Mouse (Mus musculus): ENCODE measurements around the gene Ube2m. TPM values are rescaled to one million over a fixed set of nuclear protein-coding genes. Genes with fewer than 3 reads are reported as not detected.
"Not testable (repeated sequence)": the region's sequence is repeated elsewhere in the genome, so short reads cannot be mapped to it uniquely, and the experiment has no call there.

Ube2m gene
- total RNA-seq (2015) (92.1 and 97.9 TPM in 2 replicates), total RNA-seq (2017) (86.1 and 101 TPM in 2 replicates)

DNA sequence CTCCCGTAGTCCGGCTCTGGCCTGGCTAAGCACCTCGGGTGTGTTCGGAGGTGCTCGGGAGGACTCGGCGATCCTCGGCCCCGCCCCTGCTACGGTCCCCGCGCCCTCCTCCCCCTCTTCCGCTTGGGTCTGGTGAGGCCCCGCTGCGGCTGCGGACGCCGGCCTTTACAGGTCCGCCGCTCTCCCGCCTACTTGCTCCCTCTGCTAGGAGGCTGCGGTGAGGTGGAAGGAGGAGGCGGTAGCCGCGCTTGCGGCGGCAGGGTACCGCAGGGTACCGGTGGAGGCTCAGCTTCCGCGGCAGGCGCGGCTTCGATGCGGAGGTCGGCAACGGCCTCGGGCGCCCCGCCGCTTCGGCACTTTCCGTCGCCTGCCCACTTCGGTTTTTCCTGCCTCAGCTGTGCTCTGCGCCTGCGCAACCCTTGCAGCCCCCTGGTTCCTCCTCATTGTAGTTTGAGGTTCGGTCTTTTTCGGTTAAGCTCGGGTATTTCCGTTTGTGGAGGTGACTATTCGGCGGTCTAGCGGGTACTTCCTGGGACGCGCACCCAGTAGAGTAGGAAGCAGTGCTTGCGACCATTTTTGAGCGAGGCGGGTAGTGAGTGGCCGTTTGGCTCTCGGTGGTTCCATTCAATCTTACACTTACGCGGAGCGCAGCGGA, at the start of gene Ube2m:
Ube2m (minus strand) TSS at position 375 of the 655 bp plus-strand sequence.
- ATAC-seq (ENCODE audit: poor library complexity, severe bottlenecking) = peak; percentile 70

DNA sequence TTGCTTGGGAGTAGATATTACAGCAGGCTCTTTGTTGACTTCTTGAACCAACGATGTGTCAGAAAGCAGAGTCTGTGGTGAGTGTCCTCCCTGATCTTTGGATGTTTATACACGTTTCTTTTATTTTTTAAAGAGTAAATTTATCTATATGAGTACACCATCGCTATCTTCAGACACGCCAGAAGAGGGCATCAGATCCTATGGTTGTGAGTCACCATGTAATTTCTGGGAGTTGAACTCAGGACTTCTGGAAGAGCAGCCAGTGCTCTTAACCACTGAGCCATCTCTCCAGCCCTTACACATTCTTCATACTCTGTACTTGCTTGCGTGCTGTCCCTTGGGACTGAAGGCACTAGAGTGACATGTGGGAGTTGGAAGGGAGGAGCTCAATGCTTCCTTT, 34.2 kb upstream of the Ube2m start:
- no peak for ATAC-seq (ENCODE audit: poor library complexity, severe bottlenecking)

DNA sequence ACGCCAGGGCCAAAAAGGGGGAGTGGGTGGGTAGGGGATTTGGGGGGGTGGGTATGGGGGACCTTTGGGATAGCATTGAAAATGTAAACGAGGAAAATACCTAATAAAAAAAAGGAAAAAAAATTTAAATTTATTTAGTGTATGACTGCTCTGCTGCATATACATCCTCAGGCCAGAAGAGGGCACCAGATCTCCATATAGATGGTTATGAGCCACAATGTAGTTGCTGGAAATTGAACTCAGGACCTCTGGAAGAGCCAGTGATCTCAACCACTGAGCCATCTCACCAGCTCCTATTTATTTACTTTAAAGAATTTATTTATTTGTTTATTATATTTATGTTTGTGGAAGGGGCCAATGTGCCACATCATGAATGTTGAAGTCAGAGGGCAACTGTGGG, 25.3 kb upstream of the Ube2m start:
- not testable (repeated sequence) for ATAC-seq (ENCODE audit: poor library complexity, severe bottlenecking)

DNA sequence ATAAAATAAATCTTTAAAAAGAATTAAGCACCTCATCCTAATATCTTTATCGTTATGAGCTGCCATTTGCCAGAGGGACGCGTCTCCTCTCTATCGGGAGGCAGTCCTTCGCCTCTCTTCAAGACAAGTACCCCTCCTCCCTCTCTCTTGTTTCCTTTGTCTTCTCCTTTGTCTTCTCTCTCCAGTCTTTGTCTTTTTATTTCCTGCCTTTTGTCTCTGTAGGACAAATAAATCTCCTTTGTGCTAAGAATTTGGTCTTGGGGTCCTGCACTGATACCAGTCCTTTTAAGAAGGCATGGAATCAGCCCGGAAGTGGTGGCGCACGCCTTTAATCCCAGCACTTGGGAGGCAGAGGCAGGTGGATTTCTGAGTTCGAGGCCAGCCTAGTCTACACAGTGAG, 21.5 kb upstream of the Ube2m start:
- ATAC-seq (ENCODE audit: poor library complexity, severe bottlenecking) = no peak

DNA sequence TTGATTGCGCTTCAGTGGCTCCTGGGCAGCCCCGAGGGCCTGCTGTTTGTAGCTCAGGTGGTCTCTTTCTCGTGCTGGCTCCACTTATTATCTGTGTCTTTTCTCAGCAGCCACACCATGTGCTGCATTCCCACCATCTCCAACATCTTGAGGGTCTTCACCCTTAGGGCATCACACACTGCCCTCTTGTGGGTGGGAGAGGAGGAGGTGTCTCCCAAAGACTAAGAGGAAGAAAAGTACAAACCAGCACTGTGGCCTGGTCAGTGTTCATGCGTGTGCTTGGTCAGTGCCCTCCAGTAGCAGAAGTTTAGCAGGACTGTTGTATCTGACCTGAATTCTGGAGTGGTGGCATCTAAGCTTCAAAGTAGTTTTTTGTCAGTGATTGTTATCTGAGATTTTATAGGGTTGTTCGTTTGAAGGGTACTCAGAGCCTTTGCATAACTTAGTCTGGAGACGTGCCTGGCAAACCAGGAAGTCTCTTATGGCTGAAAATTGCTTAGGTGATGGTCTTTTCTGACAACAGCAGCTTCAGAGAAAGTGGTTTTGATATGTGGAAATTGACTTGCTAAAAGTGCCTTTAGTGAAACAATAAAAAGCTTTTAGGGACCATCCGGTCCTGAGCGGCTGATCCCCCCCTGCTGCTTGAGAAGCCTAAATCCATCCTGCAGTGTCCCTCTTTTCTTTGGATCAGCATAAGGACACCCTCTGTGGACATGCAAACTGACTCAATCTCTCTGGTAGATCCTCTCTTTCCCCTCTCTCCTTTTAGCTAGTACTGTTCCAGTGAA, 19.0 kb upstream of the Ube2m start:
- ATAC-seq (ENCODE audit: poor library complexity, severe bottlenecking) = no peak

DNA sequence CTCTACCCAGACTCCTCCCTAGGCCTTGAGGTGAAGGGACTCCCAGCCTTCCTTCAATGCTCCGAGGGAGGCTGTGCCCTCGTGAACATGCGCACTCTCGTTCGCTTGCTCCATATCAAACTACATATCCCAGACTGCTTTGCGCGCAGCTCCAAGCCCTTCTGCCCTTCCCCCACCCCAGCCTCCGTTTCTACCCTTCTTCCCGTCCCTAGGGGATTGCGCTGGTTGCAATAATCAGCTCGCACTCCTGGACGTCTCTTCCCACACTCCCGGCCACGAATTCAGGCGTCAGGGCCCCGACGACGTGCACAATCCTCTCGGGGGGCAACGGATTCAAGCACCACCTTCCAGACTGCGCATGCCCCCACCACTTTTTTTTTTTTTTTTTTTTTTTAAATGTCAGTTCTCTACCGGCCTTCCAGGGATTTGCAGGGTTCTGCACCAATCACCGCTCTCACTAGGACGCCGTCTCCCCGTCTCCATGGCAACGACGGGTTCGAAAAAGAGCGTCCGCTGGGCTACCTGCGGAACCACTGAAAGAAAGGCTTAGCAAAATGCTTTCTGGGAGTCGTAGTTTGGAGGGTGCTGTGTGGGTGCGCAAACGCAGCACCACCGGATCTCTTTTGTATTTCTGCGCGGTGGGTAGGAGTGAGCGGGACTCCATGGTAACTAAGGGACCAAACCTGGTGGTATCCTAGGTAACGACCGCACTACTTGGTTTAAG, 16.4 kb upstream of the Ube2m start, which contains the start of gene Mzf1:
Mzf1 (minus strand) TSS at position 478 of the 724 bp plus-strand sequence.
- ATAC-seq (ENCODE audit: poor library complexity, severe bottlenecking) = peak; percentile 92

DNA sequence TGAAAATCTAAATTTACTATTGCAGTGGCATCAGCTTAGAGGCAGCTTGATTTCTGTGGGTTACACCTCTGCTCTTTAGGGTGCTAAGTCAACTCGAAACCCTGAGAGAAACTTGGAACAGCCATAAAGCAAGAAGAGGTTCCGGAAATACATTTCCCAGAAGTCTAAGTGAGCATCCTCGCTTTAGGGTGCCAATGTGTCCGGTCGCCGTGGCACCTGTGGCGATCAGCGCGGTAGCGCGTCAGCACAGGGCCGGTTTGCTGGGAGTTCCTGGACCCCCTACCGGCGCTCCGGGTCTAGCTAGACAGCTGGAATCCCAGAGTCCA, 15.8 kb upstream of the Ube2m start:
- peak; percentile 44 for ATAC-seq (ENCODE audit: poor library complexity, severe bottlenecking)

DNA sequence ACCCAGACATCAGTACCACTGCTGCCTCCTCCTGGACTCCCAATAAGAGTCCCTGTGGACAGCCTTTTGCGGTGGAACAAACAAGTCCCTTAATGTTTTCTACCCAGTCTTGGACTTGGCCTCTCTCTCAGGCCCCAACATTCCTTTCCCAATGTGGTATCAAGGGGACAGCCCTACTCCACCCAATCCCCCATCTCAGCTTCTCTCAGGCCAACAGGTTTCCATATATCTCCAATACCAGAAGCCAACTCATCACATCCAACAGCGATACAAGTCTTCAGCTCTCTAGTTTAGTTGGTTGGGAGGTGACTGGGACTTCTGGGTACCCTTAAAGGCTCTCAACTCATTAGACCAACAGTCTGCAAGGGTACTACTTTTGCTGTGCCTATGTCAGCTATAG, 15.4 kb upstream of the Ube2m start:
- no peak for ATAC-seq (ENCODE audit: poor library complexity, severe bottlenecking)

GRCm38 (mm10) chr7:13053001-13053400, 14.9 kb upstream of the Ube2m start:
- no peak for ATAC-seq (ENCODE audit: poor library complexity, severe bottlenecking)

GRCm38 (mm10) chr7:13046084-13046483, 8.0 kb upstream of the Ube2m start:
- peak; percentile 87 for ATAC-seq (ENCODE audit: poor library complexity, severe bottlenecking)

GRCm38 (mm10) chr7:13044254-13044625, 6.2 kb upstream of the Ube2m start:
- no peak for ATAC-seq (ENCODE audit: poor library complexity, severe bottlenecking)

DNA sequence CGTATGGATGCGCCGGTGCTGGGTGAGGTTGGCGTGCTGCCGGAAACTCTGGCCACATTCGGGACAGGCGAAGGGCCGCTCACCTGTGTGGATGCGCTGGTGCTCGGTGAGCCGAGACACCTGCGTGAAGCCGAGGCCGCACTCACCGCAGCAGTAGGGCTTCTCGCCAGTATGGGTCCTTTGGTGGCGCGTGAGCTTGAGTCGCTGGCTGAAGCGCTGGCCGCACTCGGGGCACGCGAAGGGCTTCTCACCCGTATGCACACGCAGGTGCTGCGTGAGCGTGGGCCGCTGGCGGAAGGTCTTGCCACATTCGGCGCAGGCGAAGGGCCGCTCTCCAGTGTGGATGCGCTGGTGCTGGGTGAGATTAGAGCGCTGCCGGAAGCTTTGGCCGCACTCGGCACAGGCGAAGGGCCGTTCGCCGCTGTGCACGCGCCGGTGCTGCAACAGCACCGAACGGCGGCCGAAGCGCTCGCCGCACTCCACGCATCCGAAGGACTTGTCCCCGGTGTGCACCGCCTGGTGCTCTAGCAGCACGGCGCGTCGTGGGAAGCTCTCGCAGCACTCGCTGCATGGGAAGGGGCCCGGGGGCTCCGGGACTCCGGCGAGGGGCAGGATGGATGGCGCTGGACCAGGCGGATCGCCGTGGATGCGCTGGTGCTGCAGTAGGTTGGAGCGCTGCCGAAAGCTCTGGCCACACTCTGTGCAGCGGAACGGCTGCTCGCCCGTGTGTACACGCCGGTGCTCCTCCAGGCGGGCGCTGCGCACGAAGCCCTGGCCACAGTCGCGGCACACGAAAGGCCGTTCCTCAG, 5.6 kb upstream of the Ube2m start:
- ATAC-seq (ENCODE audit: poor library complexity, severe bottlenecking) = peak; percentile 27

DNA sequence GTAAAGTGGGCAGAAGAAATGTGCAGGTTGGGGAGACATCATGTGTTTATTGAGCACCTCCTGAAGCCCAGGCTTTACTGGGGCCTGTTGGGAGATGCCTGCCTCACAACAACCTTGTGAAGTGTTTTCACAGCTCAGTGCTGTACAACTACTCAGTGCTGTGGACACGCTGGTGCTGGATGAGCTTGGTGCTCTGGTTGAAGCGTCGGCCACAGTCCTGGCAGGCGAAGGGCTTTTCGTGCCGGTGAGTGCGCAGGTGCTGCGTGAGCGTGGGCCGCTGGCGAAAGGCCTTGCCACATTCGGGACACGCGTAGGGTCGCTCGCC, 5.0 kb upstream of the Ube2m start:
- ATAC-seq (ENCODE audit: poor library complexity, severe bottlenecking) = no peak

- ATAC-seq (ENCODE audit: poor library complexity, severe bottlenecking) = no peak
Observed at GRCm38 (mm10) chr7:13042511-13042910, 4.4 kb upstream of the Ube2m start.

- ATAC-seq (ENCODE audit: poor library complexity, severe bottlenecking) = no peak
Observed at GRCm38 (mm10) chr7:13041256-13041655, 3.2 kb upstream of the Ube2m start.

DNA sequence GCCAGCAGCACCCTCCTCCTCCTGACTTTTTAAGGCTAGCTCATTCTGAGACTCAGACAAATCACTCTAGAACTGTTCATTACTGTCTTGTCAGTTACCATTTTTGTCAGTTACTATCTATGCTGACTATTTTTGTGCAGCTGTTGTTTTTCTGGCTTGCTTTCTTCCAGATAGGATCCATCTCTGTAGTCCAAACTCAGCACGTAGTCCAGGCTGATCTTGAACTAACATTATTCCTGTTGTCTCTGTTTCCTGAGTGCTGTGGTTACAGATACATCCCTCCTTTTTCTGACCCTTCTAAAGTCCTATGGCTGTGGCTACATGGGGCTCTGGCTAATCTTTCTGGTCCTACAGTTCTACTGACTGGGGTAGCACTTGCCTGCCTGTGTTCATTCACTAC, 1.1 kb upstream of the Ube2m start:
- ATAC-seq (ENCODE audit: poor library complexity, severe bottlenecking) = no peak

DNA sequence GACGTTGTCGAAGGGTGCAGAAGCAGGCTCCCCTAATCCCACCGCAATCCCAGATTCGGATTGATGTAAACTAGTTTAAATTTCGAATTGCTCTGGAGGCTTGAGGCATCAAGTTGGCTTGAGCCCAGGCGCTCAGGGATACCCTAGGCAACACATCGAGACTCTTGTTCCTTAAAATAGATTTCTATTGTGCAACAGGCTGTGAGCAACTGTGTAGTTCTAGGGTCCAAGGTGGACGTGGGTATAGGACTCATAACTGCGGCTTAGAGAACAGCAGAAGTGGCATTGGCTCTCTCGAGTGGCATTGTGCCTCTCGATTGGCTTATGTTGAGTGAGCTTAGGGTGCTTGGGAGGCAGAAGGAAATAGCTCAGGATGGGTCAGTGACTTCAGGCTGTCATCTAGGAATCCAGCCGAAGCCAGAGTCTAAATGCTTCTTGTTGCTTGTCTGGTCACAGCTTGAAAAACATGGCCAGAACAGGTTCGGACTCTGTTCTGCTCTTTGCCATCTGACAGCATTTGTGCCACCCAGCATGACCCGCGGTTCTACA, 620 bp upstream of the Ube2m start:
- peak; percentile 39 for ATAC-seq (ENCODE audit: poor library complexity, severe bottlenecking)

GRCm38 (mm10) chr7:13037366-13037765, 709 bp downstream of the Ube2m start:
- no peak for ATAC-seq (ENCODE audit: poor library complexity, severe bottlenecking)

- no peak for ATAC-seq (ENCODE audit: poor library complexity, severe bottlenecking)
Observed at GRCm38 (mm10) chr7:13036806-13037205, 1.3 kb downstream of the Ube2m start.

GRCm38 (mm10) chr7:13035211-13035855, 2.7 kb downstream of the Ube2m start:
- no peak for ATAC-seq (ENCODE audit: poor library complexity, severe bottlenecking)
